Mouse (Mus musculus) spleen, adult 2 months (tissue): ENCODE data around the gene Ablim1.

Experiments
- CTCF ChIP-seq: fragments of 200-500 bp; IDR thresholded peaks from 2 replicates; pipeline ENCODE4 v1.5.1; 2011; ENCODE audit warnings: mild to moderate bottlenecking, inconsistent platforms; ENCODE audit not compliant: insufficient read depth, insufficient read length, insufficient replicate concordance; ENCODE audit errors: extremely low read depth
- POLR2A ChIP-seq: fragments of 200-500 bp; IDR thresholded peaks from 2 replicates; pipeline ENCODE4 v1.6.1; 2011; ENCODE audit warnings: low read depth, low read length, inconsistent platforms

DNA sequence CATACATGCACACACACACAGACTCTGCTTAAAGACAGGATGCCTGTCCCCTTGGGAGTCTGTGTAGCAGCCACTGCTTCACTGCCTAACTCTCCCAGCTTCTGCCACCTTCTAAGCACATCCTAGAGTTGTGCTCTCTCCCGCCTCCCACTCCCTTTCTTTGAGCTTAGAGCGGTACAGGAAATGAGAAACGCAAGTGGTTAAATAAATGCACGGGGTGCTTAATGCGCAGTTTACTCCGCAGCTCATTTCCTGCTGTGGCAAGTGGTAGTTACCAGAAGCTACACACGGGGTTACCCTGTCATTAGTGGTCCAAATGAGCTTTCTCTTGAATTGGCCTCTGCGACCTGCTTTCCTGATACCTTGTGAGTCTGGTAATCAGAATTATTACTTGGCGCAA lies 134.4 kb downstream of the Ablim1 start:
- no peak for TF ChIP-seq CTCF
- no peak for TF ChIP-seq POLR2A
